Mouse (Mus musculus) layer of hippocampus, postnatal 25 days (tissue): ENCODE results near the gene Gm8356. TPM values are rescaled to one million over a fixed set of nuclear protein-coding genes. Genes with fewer than 3 reads are reported as not detected.
"Not testable (repeated sequence)": the region's sequence is repeated elsewhere in the genome, so short reads cannot be mapped to it uniquely, and the experiment has no call there.

Experiments
- DNase-seq, 2 experiments: peaks; one replicate each; pipeline ENCODE4 v3.0.0; 2022; ENCODE audit warnings: mixed read lengths in 2 of 2, low spot score in 1 of 2; ENCODE audit errors: extremely low spot score in 1 of 2
- total RNA-seq, 2 experiments: library from RNA; stranded (reverse); gene quantifications; 2 replicates each; pipeline ENCODE4 v1.2.3; 2021

Gene Gm8356
- total RNA-seq: not detected

DNA sequence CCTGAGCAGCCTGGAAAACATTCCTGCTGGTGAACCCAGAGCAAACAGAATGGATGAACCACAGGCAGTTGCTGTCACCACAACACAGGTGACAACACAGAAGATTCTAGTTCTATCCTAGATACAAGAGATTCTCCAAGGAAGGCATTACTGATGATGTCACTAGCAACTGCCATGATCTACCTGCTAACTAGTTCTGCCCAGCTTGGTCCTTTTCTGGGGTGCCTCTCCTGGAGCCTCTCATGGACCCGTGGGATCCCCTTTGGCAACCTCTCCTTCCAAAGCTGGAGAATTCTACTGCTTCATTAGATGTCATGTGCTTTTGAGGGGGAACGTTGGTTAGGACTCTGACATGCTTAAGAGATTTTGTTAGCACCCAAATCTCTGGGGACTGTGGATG, at the start of gene Gm8356:
Gm8356 (minus strand) TSS at position 101 of the 400 bp plus-strand sequence.
- not testable (repeated sequence) for DNase-seq

DNA sequence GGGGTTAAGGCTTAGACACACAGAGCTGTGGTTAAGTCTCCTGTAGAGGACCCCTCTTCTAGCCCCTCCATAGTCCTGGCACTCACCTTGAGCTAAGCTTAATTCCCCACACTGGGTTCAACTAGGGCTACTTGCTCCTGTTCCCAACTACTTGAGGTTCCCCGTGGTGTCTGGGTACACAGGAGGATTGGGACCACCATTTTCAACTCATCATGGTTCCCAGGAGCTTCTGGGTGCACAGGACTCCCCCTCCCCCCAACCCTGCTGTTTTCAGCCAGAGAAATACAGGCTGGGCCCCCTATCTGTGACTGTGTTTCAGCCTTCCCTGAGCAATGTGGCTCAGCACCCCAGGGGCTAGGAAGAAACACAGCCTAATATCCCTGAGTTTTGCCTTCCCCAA, 50.8 kb downstream of the Gm8356 start:
- DNase-seq: not testable (repeated sequence)

DNA sequence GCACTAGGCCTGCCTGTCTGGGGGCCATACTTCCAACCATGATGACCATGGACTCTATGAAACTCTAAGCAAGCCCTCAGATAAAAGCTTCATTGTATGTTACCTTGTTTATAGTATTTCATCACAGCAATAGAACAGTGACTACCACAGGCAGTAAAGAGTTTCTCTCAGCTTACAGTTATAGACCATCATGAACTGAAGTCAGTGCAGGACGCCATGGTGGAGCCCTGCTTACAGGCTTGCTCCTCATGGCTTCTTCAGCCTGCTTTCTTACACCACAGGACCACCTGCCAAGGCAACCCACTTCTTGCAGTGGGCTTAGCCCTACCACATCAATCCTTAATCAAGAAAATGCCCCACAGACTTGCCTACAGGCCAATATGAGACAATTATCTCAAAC, 51.5 kb downstream of the Gm8356 start:
- not testable (repeated sequence) for DNase-seq

DNA sequence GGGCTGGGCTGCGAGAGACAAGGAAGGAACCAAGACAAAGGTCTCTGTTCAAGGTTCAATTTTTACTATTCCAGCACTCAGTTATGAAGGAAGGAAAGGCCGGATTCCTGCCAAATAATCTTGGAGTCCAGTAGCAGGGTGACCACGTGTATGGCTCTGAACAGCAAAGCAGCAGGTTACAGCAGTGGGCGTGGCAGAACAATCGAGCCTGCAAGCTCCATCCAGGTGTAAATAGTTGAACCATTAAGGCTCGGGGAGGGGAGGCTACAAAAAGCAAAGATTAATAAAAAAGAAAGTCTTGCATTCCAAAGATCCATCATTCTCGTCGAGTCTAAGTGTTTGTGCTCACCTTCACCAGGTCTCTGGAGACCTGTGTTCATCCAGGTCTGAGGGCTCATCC, 55.0 kb downstream of the Gm8356 start:
- DNase-seq: not testable (repeated sequence)

Other genes starting within 250 kb of the Gm8356 start
- gene Gm21103, start 232.4 kb downstream of the Gm8356 start, total RNA-seq: not detected
- gene Gm3618, start 193.6 kb downstream of the Gm8356 start, total RNA-seq: not detected
- not detected for gene Gm16440, start 147.0 kb downstream of the Gm8356 start, total RNA-seq
- 1 to 10 TPM in 1 of 2 experiments, under 1 TPM in 1; 0.61 to 1.5 TPM for gene Gm3591, start 124.8 kb downstream of the Gm8356 start, total RNA-seq
- gene Gm3594, start 92.7 kb downstream of the Gm8356 start, total RNA-seq: not detected
- gene Gm3629, start 53.3 kb upstream of the Gm8356 start, total RNA-seq: under 1 TPM; 0.52 to 0.98 TPM
- not detected for gene Gm3460, start 85.1 kb upstream of the Gm8356 start, total RNA-seq
- gene Gm10251, start 146.9 kb upstream of the Gm8356 start, total RNA-seq: under 1 TPM in 1 of 2 experiments, not detected in 1; 0.21 TPM
- not detected for gene Gm8050, start 183.0 kb upstream of the Gm8356 start, total RNA-seq
- gene Gm3636, start 205.0 kb upstream of the Gm8356 start, total RNA-seq: 1 to 10 TPM; 2.1 to 3.2 TPM
- gene Gm8362, start 237.1 kb upstream of the Gm8356 start, total RNA-seq: not detected